Mouse (Mus musculus): ENCODE measurements at regions not wholly inside any gene's neighbourhood (a gene's known extent, or its start where the extent isn't known, plus 50 kb on each side); places are given as distances from the start of the nearest gene placed in this dataset.
"Not testable (repeated sequence)": the region's sequence is repeated elsewhere in the genome, so short reads cannot be mapped to it uniquely, and the experiment has no call there.

DNA sequence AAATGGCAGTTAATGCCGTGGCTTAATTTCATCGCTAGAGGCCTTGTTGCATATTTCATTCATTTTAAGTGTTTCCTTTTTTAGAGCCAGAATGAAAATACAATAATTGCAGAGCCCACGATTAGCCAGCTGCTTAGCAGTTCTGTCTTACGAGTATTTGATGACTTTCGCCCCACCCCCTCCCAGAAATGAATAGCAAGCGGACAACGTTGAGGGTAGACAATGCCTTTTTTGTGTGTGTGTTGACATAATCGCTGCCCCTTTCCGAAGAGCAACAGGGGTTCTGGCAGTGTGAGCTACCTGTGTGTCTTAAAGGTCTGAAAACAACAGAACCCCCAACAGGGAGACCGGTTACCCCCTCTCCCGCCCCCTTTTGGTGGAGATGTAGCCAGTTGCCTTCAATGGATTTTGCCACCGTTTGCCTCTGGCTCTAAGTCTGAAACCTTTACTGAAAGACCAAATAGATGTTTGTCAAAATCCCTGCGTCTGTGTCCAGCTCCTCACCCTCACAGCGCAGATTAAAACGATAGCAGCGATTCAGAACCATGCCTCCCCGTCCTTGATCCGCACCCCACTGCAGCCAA lies 242.6 kb upstream of the Gm6793 start:
- Histone ChIP-seq H3K27me3 (ENCODE audit: control insufficient read depth, insufficient read depth, low read length) (no peaks in the 10 kb centered on the region), H3K4me1 (ENCODE audit: control insufficient read depth, insufficient read depth, low read length) (no peaks in the 10 kb centered on the region), H3K4me2 (replicated peaks; ENCODE audit: low read depth, low read length) (peak overlapping the region; percentile 12; the same call in 1 of the 2 replicates), H3K9ac (ENCODE audit: low read depth, low read length) (no peak overlapping the region), H3K4me3 (ENCODE audit: low read length) (no peak overlapping the region; the same call in 1 of the 2 replicates), H3K27ac (ENCODE audit: low read depth, low read length) (no peak overlapping the region), H3K36me3 (ENCODE audit: control insufficient read depth, insufficient read depth, low read length) (no peaks in the 10 kb centered on the region), H3K9me3 (ENCODE audit: control insufficient read depth, low read length) (no peaks in the 10 kb centered on the region)
- no peak for ATAC-seq (ENCODE audit: low FRiP score, low TSS enrichment)
- 31% methylated on average over 18 of the region's 18 CpGs for WGBS

DNA sequence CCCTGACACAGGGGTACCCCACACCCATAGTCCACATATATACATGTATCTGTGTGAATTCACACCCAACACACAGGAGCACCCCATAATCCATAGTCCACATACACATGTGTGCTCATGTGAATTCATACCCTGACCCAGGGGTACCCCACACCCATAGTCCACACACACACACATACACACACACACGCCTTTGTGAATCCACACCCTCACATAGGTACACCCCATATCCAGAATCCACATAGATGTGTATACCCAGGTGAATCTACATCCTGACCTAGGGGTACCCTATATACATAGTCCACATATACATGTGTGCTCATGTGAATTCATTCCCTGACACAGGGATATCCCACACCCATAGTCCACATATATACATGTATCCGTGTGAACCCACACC lies 231.8 kb upstream of the Gm6793 start:
- not testable (repeated sequence) for H3K4me3 ChIP-seq (ENCODE audit: low read length); H3K4me1 ChIP-seq (ENCODE audit: control insufficient read depth, insufficient read depth, low read length); H3K4me2 ChIP-seq (replicated peaks; ENCODE audit: low read depth, low read length); H3K9me3 ChIP-seq (ENCODE audit: control insufficient read depth, low read length); H3K36me3 ChIP-seq (ENCODE audit: control insufficient read depth, insufficient read depth, low read length); H3K27ac ChIP-seq (ENCODE audit: low read depth, low read length); H3K27me3 ChIP-seq (ENCODE audit: control insufficient read depth, insufficient read depth, low read length); ATAC-seq (ENCODE audit: low FRiP score, low TSS enrichment); H3K9ac ChIP-seq (ENCODE audit: low read depth, low read length)
- WGBS: 90% methylated on average over 2 of the region's 2 CpGs

DNA sequence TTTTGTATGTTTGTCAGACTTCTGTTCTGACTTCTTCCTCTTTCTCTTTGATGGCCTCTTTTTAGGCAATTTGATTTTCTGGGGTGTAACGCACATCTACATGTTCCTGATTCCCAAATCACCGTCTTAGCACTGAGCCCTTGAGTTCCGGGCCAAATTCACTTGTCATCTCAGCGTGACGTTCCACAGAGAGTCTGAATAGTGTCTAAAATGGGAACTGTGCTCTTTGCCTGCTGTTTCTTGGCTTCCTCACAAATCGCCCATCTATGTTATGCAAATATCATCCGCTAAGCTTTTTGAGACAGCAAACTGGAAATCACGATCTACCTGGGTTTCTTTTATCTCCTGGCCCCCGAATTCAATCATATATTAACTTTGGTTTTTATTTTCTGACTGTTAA lies 223.8 kb upstream of the Gm6793 start:
- Histone ChIP-seq H3K4me3 (ENCODE audit: low read length) (no peak overlapping the region), H3K36me3 (ENCODE audit: control insufficient read depth, insufficient read depth, low read length) (no peaks in the 10 kb centered on the region), H3K9ac (ENCODE audit: low read depth, low read length) (no peak overlapping the region), H3K27ac (ENCODE audit: low read depth, low read length) (no peak overlapping the region), H3K9me3 (ENCODE audit: control insufficient read depth, low read length) (no peaks in the 10 kb centered on the region), H3K4me1 (ENCODE audit: control insufficient read depth, insufficient read depth, low read length) (no peaks in the 10 kb centered on the region), H3K4me2 (replicated peaks; ENCODE audit: low read depth, low read length) (no peak overlapping the region), H3K27me3 (ENCODE audit: control insufficient read depth, insufficient read depth, low read length) (no peaks in the 10 kb centered on the region)
- ATAC-seq (ENCODE audit: low FRiP score, low TSS enrichment): no peak
- 84% methylated on average over 9 of the region's 9 CpGs for WGBS

DNA sequence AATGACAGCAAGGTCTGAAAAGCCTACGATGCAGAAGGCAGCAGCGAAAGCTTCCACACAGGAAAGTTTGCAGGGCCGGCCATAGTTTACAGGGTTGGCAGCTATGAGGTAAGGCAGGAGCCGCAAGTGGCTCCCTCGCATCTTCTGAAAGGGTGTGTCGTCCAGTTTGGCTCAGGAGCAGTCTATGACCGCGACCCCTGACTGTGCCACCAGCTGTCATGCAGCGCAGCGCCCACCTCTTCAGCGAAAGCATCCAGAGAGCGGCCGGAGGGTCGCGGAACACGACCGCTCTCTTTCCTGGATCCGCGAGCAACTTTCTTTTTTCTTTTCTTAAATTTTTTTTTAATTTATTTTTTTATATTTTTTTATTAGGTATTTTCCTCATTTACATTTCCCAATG lies 221.9 kb upstream of the Gm6793 start:
- not testable (repeated sequence) for ATAC-seq (ENCODE audit: low FRiP score, low TSS enrichment); H3K9ac ChIP-seq (ENCODE audit: low read depth, low read length); H3K27me3 ChIP-seq (ENCODE audit: control insufficient read depth, insufficient read depth, low read length); H3K27ac ChIP-seq (ENCODE audit: low read depth, low read length); H3K4me1 ChIP-seq (ENCODE audit: control insufficient read depth, insufficient read depth, low read length); H3K4me3 ChIP-seq (ENCODE audit: low read length); H3K4me2 ChIP-seq (replicated peaks; ENCODE audit: low read depth, low read length); H3K9me3 ChIP-seq (ENCODE audit: control insufficient read depth, low read length); H3K36me3 ChIP-seq (ENCODE audit: control insufficient read depth, insufficient read depth, low read length)
- 94% methylated on average over 18 of the region's 19 CpGs for WGBS

DNA sequence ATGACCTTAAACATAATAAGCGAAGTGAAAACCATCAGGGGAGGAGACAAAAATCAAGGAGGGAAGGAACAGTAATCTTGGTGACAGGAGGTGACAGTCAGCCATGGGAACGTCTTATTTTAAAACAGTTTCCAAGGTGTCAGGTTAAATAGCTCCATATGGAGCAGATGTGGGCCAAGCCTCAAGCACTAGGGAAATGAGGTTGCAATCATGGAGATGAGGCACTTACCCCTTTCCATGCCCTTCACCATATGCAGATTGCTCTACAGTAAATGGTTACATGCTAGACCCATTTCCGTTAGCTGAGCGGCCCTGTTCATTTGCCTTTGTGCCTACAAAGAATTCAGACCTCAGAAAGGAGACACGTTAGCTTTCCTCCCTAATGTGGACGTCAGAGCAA lies 204.8 kb upstream of the Gm6793 start:
- Histone ChIP-seq H3K27me3 (ENCODE audit: control insufficient read depth, insufficient read depth, low read length) (no peaks in the 10 kb centered on the region), H3K36me3 (ENCODE audit: control insufficient read depth, insufficient read depth, low read length) (no peaks in the 10 kb centered on the region), H3K27ac (ENCODE audit: low read depth, low read length) (no peak overlapping the region), H3K4me3 (ENCODE audit: low read length) (no peak overlapping the region), H3K9me3 (ENCODE audit: control insufficient read depth, low read length) (no peaks in the 10 kb centered on the region), H3K4me1 (ENCODE audit: control insufficient read depth, insufficient read depth, low read length) (no peaks in the 10 kb centered on the region), H3K4me2 (replicated peaks; ENCODE audit: low read depth, low read length) (no peak overlapping the region), H3K9ac (ENCODE audit: low read depth, low read length) (no peak overlapping the region)
- 70% methylated on average over 6 of the region's 6 CpGs for WGBS
- ATAC-seq (ENCODE audit: low FRiP score, low TSS enrichment): no peak

DNA sequence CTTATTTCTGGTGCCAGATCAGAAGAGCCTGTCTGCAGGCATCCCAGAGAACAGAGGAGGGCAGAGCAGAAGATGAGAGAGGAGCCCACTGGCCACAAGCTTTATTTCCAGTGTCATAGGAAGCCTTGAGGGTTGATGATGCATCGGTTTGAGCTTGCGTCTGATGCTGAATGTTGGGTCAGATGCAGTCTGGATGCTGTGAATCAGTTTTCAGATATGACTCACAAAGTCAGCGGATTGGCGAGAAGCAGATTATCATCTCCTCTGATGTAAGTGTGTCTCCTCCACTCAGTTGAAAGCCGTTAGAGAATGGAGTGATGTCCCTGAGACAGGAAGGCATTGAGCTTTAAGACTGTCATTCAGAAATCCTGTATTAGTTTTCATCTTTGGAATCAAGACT lies 197.3 kb upstream of the Gm6793 start:
- Histone ChIP-seq H3K9ac (ENCODE audit: low read depth, low read length) (no peak overlapping the region), H3K27ac (ENCODE audit: low read depth, low read length) (no peak overlapping the region), H3K36me3 (ENCODE audit: control insufficient read depth, insufficient read depth, low read length) (no peaks in the 10 kb centered on the region), H3K4me1 (ENCODE audit: control insufficient read depth, insufficient read depth, low read length) (no peaks in the 10 kb centered on the region), H3K4me2 (replicated peaks; ENCODE audit: low read depth, low read length) (no peak overlapping the region), H3K27me3 (ENCODE audit: control insufficient read depth, insufficient read depth, low read length) (no peaks in the 10 kb centered on the region), H3K4me3 (ENCODE audit: low read length) (no peak overlapping the region), H3K9me3 (ENCODE audit: control insufficient read depth, low read length) (no peaks in the 10 kb centered on the region)
- 91% methylated on average over 5 of the region's 5 CpGs for WGBS
- ATAC-seq (ENCODE audit: low FRiP score, low TSS enrichment): no peak

DNA sequence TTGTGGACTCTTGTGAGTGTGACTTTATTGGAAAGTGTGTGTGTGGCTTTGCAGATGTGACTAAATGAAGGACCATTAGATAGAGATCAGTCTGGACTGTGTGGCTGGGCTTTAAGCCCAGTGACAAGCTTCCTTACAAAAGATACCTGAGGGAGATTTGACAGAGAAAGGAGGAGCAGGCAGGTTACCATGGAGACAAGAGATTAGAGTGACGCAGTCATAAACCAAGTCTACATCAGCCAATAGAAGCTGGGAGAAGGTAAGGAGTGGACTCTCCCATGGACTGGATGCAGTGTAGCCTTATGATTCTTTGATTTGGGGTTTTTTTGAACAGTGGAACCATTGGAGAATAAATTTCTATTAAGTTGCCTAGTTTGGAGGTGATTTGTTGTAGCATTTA lies 181.6 kb upstream of the Gm6793 start:
- 81% methylated on average over 1 of the region's 1 CpGs for WGBS
- no peak for ATAC-seq (ENCODE audit: low FRiP score, low TSS enrichment)
- H3K9ac ChIP-seq (ENCODE audit: low read depth, low read length): no peak overlapping the region
- no peaks in the 10 kb centered on the region for H3K27me3 ChIP-seq (ENCODE audit: control insufficient read depth, insufficient read depth, low read length)
- H3K36me3 ChIP-seq (ENCODE audit: control insufficient read depth, insufficient read depth, low read length): no peaks in the 10 kb centered on the region
- H3K4me3 ChIP-seq (ENCODE audit: low read length): no peak overlapping the region
- H3K4me2 ChIP-seq (replicated peaks; ENCODE audit: low read depth, low read length): no peak overlapping the region
- no peaks in the 10 kb centered on the region for H3K4me1 ChIP-seq (ENCODE audit: control insufficient read depth, insufficient read depth, low read length)
- H3K27ac ChIP-seq (ENCODE audit: low read depth, low read length): no peak overlapping the region
- H3K9me3 ChIP-seq (ENCODE audit: control insufficient read depth, low read length): no peaks in the 10 kb centered on the region

DNA sequence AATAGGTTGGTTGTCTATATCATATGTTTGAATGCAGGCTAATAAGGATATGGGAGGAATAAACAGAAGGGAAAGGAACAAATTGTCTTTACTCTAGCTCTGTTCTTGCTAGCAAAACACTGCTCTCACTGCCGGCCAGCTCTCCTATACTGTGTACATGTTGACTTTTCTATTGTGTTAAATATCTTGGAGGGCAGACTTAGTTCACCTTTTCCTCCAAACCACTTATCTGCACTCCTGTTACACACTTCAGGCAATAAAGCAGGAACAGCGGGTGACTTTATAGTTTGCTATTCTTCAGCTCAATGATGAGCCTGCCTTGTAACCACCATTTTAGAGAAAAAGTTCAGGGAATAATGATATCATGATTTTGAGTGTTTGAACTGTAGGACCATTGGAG lies 181.0 kb upstream of the Gm6793 start:
- Histone ChIP-seq H3K27ac (ENCODE audit: low read depth, low read length) (no peak overlapping the region), H3K4me3 (ENCODE audit: low read length) (no peak overlapping the region), H3K4me1 (ENCODE audit: control insufficient read depth, insufficient read depth, low read length) (no peaks in the 10 kb centered on the region), H3K9me3 (ENCODE audit: control insufficient read depth, low read length) (no peaks in the 10 kb centered on the region), H3K27me3 (ENCODE audit: control insufficient read depth, insufficient read depth, low read length) (no peaks in the 10 kb centered on the region), H3K36me3 (ENCODE audit: control insufficient read depth, insufficient read depth, low read length) (no peaks in the 10 kb centered on the region), H3K4me2 (replicated peaks; ENCODE audit: low read depth, low read length) (no peak overlapping the region), H3K9ac (ENCODE audit: low read depth, low read length) (no peak overlapping the region)
- 75% methylated on average over 2 of the region's 2 CpGs for WGBS
- no peak for ATAC-seq (ENCODE audit: low FRiP score, low TSS enrichment)

DNA sequence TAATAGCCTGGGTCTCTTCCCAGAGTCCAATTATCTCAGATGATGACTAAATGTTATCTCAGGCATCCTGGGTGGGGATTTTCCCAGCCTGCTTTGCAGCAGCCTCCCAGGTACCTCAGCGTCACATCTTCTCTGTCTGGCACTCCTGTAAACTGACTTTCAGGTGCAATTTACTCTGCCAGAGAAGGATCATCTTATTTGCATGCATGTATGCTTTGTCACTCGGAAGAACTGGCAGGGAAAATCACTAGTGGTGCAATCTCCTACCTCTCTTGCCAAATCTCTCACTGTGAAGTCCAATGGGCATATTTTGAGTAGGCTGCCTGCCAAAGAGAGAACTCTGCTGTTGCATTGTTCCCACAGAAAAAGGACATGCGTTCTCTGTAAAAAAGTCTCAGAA lies 177.0 kb upstream of the Gm6793 start:
- H3K36me3 ChIP-seq (ENCODE audit: control insufficient read depth, insufficient read depth, low read length): no peaks in the 10 kb centered on the region
- 87% methylated on average over 3 of the region's 3 CpGs for WGBS
- no peak for ATAC-seq (ENCODE audit: low FRiP score, low TSS enrichment)
- no peak overlapping the region for H3K9ac ChIP-seq (ENCODE audit: low read depth, low read length)
- no peaks in the 10 kb centered on the region for H3K9me3 ChIP-seq (ENCODE audit: control insufficient read depth, low read length)
- no peak overlapping the region for H3K4me3 ChIP-seq (ENCODE audit: low read length)
- H3K4me2 ChIP-seq (replicated peaks; ENCODE audit: low read depth, low read length): no peak overlapping the region
- no peaks in the 10 kb centered on the region for H3K27me3 ChIP-seq (ENCODE audit: control insufficient read depth, insufficient read depth, low read length)
- no peak overlapping the region for H3K27ac ChIP-seq (ENCODE audit: low read depth, low read length)
- H3K4me1 ChIP-seq (ENCODE audit: control insufficient read depth, insufficient read depth, low read length): no peaks in the 10 kb centered on the region

Data from kidney, embryonic 14.5 days (tissue).